Mouse (Mus musculus): ENCODE measurements at regions not wholly inside any gene's neighbourhood (a gene's known extent, or its start where the extent isn't known, plus 50 kb on each side); places are given as distances from the start of the nearest gene placed in this dataset.

DNA sequence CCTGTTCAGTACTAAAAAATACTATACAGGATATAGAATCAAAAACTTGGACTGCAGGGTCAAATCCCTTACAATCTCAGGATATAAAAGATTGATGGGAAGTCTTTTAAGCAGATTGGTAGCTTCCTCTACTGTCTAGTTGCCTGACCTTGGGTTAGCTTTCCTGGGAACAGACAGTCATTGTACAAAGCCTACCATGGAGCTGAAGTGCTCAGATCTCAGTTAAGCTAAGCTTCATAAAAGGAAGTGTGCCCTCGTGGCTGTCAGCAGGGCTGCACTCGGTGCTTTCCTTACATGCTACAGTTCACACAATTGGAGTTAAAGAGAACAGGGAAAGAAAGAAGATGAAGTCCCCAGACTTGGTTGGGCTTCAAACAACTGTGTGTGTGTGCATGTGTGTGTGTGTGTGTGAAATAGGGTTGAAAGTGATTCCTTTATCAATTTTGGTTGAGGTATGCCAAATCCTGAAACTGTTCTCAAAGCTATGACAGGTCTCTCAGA is 338.4 kb downstream of the Gm21750 start:
- no peaks in the 10 kb centered on the region for H3K27me3 ChIP-seq (ENCODE audit: control insufficient read depth, insufficient read depth, low read length)
- DNase-seq (ENCODE audit: low read depth in 3 of 3, low spot score in 3 of 3), result no peak
- TF ChIP-seq CTCF (IDR thresholded peaks at IDR 0.05; ENCODE audit: low read depth) (no peak), EP300 (IDR thresholded peaks at IDR 0.05; ENCODE audit: low read depth) (no peak)
- no peaks in the 10 kb centered on the region for H3K36me3 ChIP-seq (replicated peaks; ENCODE audit: control insufficient read depth, insufficient read depth, low read depth)
- WGBS (ENCODE audit: insufficient replicate concordance), result 23% methylated on average over 2 of the region's 2 CpGs
- H3K9ac ChIP-seq (replicated peaks), result no peak overlapping the region
- H3K4me1 ChIP-seq (replicated peaks; ENCODE audit: control insufficient read depth in 2 of 2, insufficient read depth in 2 of 2, low read length in 1 of 2), result no peaks in the 10 kb centered on the region
- H3K27ac ChIP-seq, result no peak overlapping the region
- H3K4me3 ChIP-seq (ENCODE audit: insufficient read depth in 1 of 2, low read depth in 2 of 2, low read length in 2 of 2), result no peak overlapping the region
- H3K4me2 ChIP-seq (ENCODE audit: low read depth), result no peak overlapping the region
- ATAC-seq (ENCODE audit: insufficient read depth), result no peak
- H3K9me3 ChIP-seq (ENCODE audit: control insufficient read depth, low read length), result no peaks in the 10 kb centered on the region

DNA sequence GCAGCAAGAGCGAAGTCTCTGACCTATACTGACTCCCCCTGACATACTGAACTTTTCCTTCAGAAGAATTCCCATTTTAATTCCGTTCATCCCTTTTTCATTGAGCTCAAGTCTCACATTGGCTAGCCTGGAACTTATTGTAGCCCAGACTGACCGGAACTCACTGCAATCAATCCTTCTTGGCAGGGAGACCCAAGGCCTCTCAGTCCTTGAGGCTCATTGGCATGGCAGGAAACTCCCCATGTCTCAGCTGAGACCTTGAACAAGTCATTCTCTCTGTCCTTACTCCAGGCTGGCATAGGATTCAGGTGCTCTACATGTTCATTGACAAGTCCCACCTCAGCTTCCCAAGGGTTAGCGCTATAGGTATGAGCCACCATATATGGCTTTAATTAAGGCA is 345.9 kb downstream of the Gm21750 start:
- H3K9ac ChIP-seq (replicated peaks), result no peak overlapping the region
- TF ChIP-seq CTCF (IDR thresholded peaks at IDR 0.05; ENCODE audit: low read depth) (no peak), EP300 (IDR thresholded peaks at IDR 0.05; ENCODE audit: low read depth) (no peak)
- no peaks in the 10 kb centered on the region for H3K9me3 ChIP-seq (ENCODE audit: control insufficient read depth, low read length)
- no peaks in the 10 kb centered on the region for H3K27me3 ChIP-seq (ENCODE audit: control insufficient read depth, insufficient read depth, low read length)
- DNase-seq (ENCODE audit: low read depth in 3 of 3, low spot score in 3 of 3) (no peak), ATAC-seq (ENCODE audit: insufficient read depth) (no peak)
- H3K4me2 ChIP-seq (ENCODE audit: low read depth), result no peak overlapping the region
- no peaks in the 10 kb centered on the region for H3K36me3 ChIP-seq (replicated peaks; ENCODE audit: control insufficient read depth, insufficient read depth, low read depth)
- WGBS (ENCODE audit: insufficient replicate concordance), result 66% methylated on average over 4 of the region's 4 CpGs
- no peak overlapping the region for H3K27ac ChIP-seq
- H3K4me3 ChIP-seq (ENCODE audit: insufficient read depth in 1 of 2, low read depth in 2 of 2, low read length in 2 of 2), result no peak overlapping the region
- no peaks in the 10 kb centered on the region for H3K4me1 ChIP-seq (replicated peaks; ENCODE audit: control insufficient read depth in 2 of 2, insufficient read depth in 2 of 2, low read length in 1 of 2)

DNA sequence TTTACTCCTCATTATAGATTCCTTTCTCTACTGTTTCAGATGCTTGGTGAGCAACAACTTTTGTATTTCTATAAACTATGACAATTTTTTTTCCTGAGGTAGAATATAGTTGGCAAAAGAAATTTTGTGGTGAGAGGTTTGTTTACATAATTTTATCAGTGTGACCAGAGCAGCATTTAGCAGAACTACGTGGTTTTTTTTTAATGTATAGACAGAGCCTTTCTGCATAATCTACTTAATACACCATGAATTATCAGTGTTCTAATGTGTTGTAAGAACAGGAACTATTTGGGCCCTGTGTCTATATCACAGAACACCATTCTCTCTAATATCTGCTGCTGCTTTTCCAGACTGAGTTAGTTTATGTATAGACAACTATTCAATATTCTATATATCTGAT is 350.5 kb downstream of the Gm21750 start:
- DNase-seq (ENCODE audit: low read depth in 3 of 3, low spot score in 3 of 3), result no peak
- Histone ChIP-seq H3K27ac (no peak overlapping the region), H3K9ac (replicated peaks) (no peak overlapping the region), H3K4me1 (replicated peaks; ENCODE audit: control insufficient read depth in 2 of 2, insufficient read depth in 2 of 2, low read length in 1 of 2) (no peaks in the 10 kb centered on the region), H3K9me3 (ENCODE audit: control insufficient read depth, low read length) (no peaks in the 10 kb centered on the region), H3K4me3 (ENCODE audit: insufficient read depth in 1 of 2, low read depth in 2 of 2, low read length in 2 of 2) (no peak overlapping the region), H3K36me3 (replicated peaks; ENCODE audit: control insufficient read depth, insufficient read depth, low read depth) (no peaks in the 10 kb centered on the region), H3K4me2 (ENCODE audit: low read depth) (no peak overlapping the region), H3K27me3 (ENCODE audit: control insufficient read depth, insufficient read depth, low read length) (no peaks in the 10 kb centered on the region)
- 33% methylated on average over 1 of the region's 1 CpGs for WGBS (ENCODE audit: insufficient replicate concordance)
- ATAC-seq (ENCODE audit: insufficient read depth), result no peak
- TF ChIP-seq EP300 (IDR thresholded peaks at IDR 0.05; ENCODE audit: low read depth) (no peak), CTCF (IDR thresholded peaks at IDR 0.05; ENCODE audit: low read depth) (no peak)

DNA sequence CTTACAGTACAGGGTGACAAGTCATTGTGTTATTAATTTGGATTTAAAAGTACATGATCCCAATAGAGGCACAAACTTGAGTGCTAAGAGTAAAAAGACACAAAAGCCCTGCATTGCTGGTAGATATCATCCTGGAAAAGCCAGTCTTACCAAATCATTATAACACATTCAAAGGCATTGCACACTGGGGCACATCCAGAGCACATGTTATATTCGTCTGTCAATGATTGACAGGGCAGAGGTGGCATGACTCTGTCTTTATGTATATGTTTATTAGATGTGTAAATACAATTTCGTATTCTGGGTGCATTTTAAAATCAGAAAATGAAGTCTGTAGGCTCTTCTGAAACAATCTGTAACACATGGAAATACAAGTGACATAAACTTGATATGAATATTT is 358.4 kb downstream of the Gm21750 start:
- no peak overlapping the region for H3K27ac ChIP-seq
- no peaks in the 10 kb centered on the region for H3K36me3 ChIP-seq (replicated peaks; ENCODE audit: control insufficient read depth, insufficient read depth, low read depth)
- no peak for TF ChIP-seq EP300 (IDR thresholded peaks at IDR 0.05; ENCODE audit: low read depth)
- no peak for TF ChIP-seq CTCF (IDR thresholded peaks at IDR 0.05; ENCODE audit: low read depth)
- H3K9me3 ChIP-seq (ENCODE audit: control insufficient read depth, low read length), result no peaks in the 10 kb centered on the region
- ATAC-seq (ENCODE audit: insufficient read depth) (no peak), DNase-seq (ENCODE audit: low read depth in 3 of 3, low spot score in 3 of 3) (no peak)
- 46% methylated on average over 2 of the region's 2 CpGs for WGBS (ENCODE audit: insufficient replicate concordance)
- no peaks in the 10 kb centered on the region for H3K27me3 ChIP-seq (ENCODE audit: control insufficient read depth, insufficient read depth, low read length)
- H3K4me3 ChIP-seq (ENCODE audit: insufficient read depth in 1 of 2, low read depth in 2 of 2, low read length in 2 of 2), result no peak overlapping the region
- H3K4me1 ChIP-seq (replicated peaks; ENCODE audit: control insufficient read depth in 2 of 2, insufficient read depth in 2 of 2, low read length in 1 of 2), result no peaks in the 10 kb centered on the region
- H3K9ac ChIP-seq (replicated peaks), result no peak overlapping the region
- H3K4me2 ChIP-seq (ENCODE audit: low read depth), result no peak overlapping the region

DNA sequence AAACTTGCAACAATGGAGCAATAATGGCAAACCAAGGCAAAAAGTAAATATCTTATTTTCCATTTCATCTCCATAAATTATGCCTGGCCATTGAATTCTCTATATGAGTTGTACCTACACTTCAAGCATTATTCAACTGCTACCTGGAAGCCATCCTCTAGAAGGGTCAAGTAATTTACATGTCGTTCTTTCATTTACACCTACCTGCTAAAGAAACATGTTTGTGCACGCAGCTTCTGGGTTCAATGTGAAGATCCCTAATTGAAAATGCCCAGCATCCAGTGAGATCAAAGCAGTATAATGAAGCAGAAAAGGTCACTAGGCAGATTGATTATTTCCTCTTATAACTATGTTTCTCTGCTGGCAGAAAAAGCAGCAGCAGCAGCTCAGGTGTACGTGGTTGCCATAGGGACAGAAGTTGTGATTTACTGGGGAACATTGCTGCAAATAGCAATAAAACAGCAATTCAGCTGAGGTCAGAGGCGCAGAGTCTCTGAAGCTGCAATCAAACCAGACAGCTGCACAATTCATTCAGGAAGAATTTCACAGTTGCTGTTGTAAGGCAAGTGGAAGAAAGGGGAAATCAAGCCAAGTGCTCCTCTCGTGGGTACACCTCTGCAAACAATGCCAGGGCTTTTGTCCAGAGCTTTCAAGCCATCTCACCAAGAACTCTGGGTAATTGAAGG is 386.1 kb downstream of the Gm21750 start:
- Histone ChIP-seq H3K27ac (no peak overlapping the region), H3K27me3 (ENCODE audit: control insufficient read depth, insufficient read depth, low read length) (no peaks in the 10 kb centered on the region), H3K9me3 (ENCODE audit: control insufficient read depth, low read length) (no peaks in the 10 kb centered on the region), H3K4me3 (ENCODE audit: insufficient read depth in 1 of 2, low read depth in 2 of 2, low read length in 2 of 2) (no peak overlapping the region), H3K9ac (replicated peaks) (no peak overlapping the region), H3K4me1 (replicated peaks; ENCODE audit: control insufficient read depth in 2 of 2, insufficient read depth in 2 of 2, low read length in 1 of 2) (no peaks in the 10 kb centered on the region), H3K36me3 (replicated peaks; ENCODE audit: control insufficient read depth, insufficient read depth, low read depth) (no peaks in the 10 kb centered on the region), H3K4me2 (ENCODE audit: low read depth) (no peak overlapping the region)
- TF ChIP-seq EP300 (IDR thresholded peaks at IDR 0.05; ENCODE audit: low read depth) (no peak), CTCF (IDR thresholded peaks at IDR 0.05; ENCODE audit: low read depth) (no peak)
- ATAC-seq (ENCODE audit: insufficient read depth) (no peak), DNase-seq (ENCODE audit: low read depth in 3 of 3, low spot score in 3 of 3) (no peak)
- 44% methylated on average over 5 of the region's 5 CpGs for WGBS (ENCODE audit: insufficient replicate concordance)
